Mouse (Mus musculus) spleen, embryonic (tissue): Measurements from ENCODE around the gene 1700122O11Rik.

Source experiments
- CTCF ChIA-PET: fragments of 350-600 bp; sonication (Branson Sonifier 250); formaldehyde crosslinking; loops from one replicate; lab custom pipeline; 2022; lab: Charles Lee

1700122O11Rik gene

GRCm38 (mm10) chr17:48029241-48029640 is 8.9 kb downstream of the 1700122O11Rik start:
- CTCF ChIA-PET = no interaction called here

- CTCF ChIA-PET = interaction anchor here (0.8 kb wide), 1 partner anchor 25 kb away, joined by 5 read pairs; no protein-coding TSS in a partner anchor
These were observed 9.8 kb downstream of the 1700122O11Rik start for GRCm38 (mm10) chr17:48028250-48028649.

- CTCF ChIA-PET = interaction anchor here (0.6 kb wide), 1 partner anchor 185 kb away, joined by 8 read pairs; no protein-coding TSS in a partner anchor
These were observed 10.4 kb downstream of the 1700122O11Rik start for GRCm38 (mm10) chr17:48027677-48028076.

GRCm38 (mm10) chr17:48027019-48027418 is 11.1 kb downstream of the 1700122O11Rik start:
- CTCF ChIA-PET = interaction anchor here (0.6 kb wide), 1 partner anchor 184 kb away, joined by 8 read pairs; no protein-coding TSS in a partner anchor

- CTCF ChIA-PET = no interaction called here
These were observed 14.0 kb downstream of the 1700122O11Rik start for GRCm38 (mm10) chr17:48024045-48024444.

- CTCF ChIA-PET = interaction anchor here (0.6 to 0.8 kb wide), 3 partner anchors 16 to 1490 kb away, joined by 3 to 21 read pairs (median 15); no protein-coding TSS in a partner anchor
These were observed 18.5 kb downstream of the 1700122O11Rik start for GRCm38 (mm10) chr17:48019585-48019984.

- CTCF ChIA-PET = no interaction called here
These were observed 21.5 kb downstream of the 1700122O11Rik start for GRCm38 (mm10) chr17:48016566-48016965.

GRCm38 (mm10) chr17:48012561-48012960 is 25.5 kb downstream of the 1700122O11Rik start:
- CTCF ChIA-PET = no interaction called here

- CTCF ChIA-PET = interaction anchor here (0.6 kb wide), 1 partner anchor 57 kb away, joined by 3 read pairs; no protein-coding TSS in a partner anchor
These were observed 27.0 kb downstream of the 1700122O11Rik start for GRCm38 (mm10) chr17:48011105-48011504.

- CTCF ChIA-PET = no interaction called here
These were observed 27.8 kb downstream of the 1700122O11Rik start for GRCm38 (mm10) chr17:48010283-48010682.

- CTCF ChIA-PET = interaction anchor here (0.6 kb wide), 1 partner anchor 14 kb away, joined by 3 read pairs; no protein-coding TSS in a partner anchor
These were observed 32.3 kb downstream of the 1700122O11Rik start for GRCm38 (mm10) chr17:48005816-48006215.

- CTCF ChIA-PET = no interaction called here
These were observed 33.0 kb downstream of the 1700122O11Rik start for GRCm38 (mm10) chr17:48005091-48005490.

- CTCF ChIA-PET = no interaction called here
These were observed 33.5 kb downstream of the 1700122O11Rik start for GRCm38 (mm10) chr17:48004619-48005018.

GRCm38 (mm10) chr17:48002486-48002885 is 35.6 kb downstream of the 1700122O11Rik start:
- CTCF ChIA-PET = interaction anchor here (0.6 to 1.2 kb wide), 2 partner anchors 26 to 97 kb away, joined by 5 read pairs; no protein-coding TSS in a partner anchor

- CTCF ChIA-PET = interaction anchor here (0.6 to 0.7 kb wide), 2 partner anchors 97 to 418 kb away, joined by 5 read pairs; no protein-coding TSS in a partner anchor
These were observed 36.3 kb downstream of the 1700122O11Rik start for GRCm38 (mm10) chr17:48001586-48002361.

- CTCF ChIA-PET = interaction anchor here (0.7 kb wide), 1 partner anchor 418 kb away, joined by 5 read pairs; no protein-coding TSS in a partner anchor
These were observed 36.9 kb downstream of the 1700122O11Rik start for GRCm38 (mm10) chr17:48001157-48001556.

- CTCF ChIA-PET = no interaction called here
These were observed 38.3 kb downstream of the 1700122O11Rik start for GRCm38 (mm10) chr17:47999812-48000211.

- CTCF ChIA-PET = no interaction called here
These were observed 38.7 kb downstream of the 1700122O11Rik start for GRCm38 (mm10) chr17:47999403-47999802.

GRCm38 (mm10) chr17:47997806-47998205 is 40.3 kb downstream of the 1700122O11Rik start:
- CTCF ChIA-PET = no interaction called here

GRCm38 (mm10) chr17:47990392-47991123 is 47.5 kb downstream of the 1700122O11Rik start:
- CTCF ChIA-PET = no interaction called here

GRCm38 (mm10) chr17:47989951-47990378 is 48.1 kb downstream of the 1700122O11Rik start:
- CTCF ChIA-PET = no interaction called here

GRCm38 (mm10) chr17:47988811-47989210 is 49.3 kb downstream of the 1700122O11Rik start:
- CTCF ChIA-PET = no interaction called here
